Mouse (Mus musculus): Measurements from ENCODE around the gene Traf4. TPM values are rescaled to one million over a fixed set of nuclear protein-coding genes. Genes with fewer than 3 reads are reported as not detected.

Gene Traf4
- polyA plus RNA-seq (2014; fragmentation: Illumina TruSeq; extraction: RNeasy Lipid Tissue Mini Kit (QIAGEN cat#74804); ENCODE audit: low replicate concordance): 1.4 TPM

GRCm38 (mm10) chr11:78164924-78165760 lies at the start of gene Traf4:
Traf4 (minus strand) TSS chr11:78165589.

DNA sequence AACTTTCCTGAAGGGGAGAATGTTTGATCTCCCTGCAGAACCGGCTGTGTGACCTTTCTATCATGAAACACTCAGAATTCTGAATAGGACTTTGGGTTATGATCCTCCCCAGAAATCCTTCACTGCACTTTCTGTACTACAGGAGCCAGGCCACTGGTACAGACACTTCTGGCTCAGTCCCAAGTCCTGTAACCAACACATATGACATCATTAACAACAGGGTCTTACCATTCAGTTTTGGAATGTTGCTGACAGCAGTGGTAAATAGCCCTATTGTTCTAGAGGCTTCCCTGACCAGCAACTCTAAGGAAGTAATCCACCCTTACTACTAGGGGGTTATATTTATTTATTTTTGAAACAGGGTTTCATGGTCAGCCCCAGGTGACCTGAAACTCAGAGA lies 27.7 kb upstream of the Traf4 start, which contains the start of gene Proca1:
Proca1 (plus strand) TSS at position 280 of the 400 bp plus-strand sequence.

DNA sequence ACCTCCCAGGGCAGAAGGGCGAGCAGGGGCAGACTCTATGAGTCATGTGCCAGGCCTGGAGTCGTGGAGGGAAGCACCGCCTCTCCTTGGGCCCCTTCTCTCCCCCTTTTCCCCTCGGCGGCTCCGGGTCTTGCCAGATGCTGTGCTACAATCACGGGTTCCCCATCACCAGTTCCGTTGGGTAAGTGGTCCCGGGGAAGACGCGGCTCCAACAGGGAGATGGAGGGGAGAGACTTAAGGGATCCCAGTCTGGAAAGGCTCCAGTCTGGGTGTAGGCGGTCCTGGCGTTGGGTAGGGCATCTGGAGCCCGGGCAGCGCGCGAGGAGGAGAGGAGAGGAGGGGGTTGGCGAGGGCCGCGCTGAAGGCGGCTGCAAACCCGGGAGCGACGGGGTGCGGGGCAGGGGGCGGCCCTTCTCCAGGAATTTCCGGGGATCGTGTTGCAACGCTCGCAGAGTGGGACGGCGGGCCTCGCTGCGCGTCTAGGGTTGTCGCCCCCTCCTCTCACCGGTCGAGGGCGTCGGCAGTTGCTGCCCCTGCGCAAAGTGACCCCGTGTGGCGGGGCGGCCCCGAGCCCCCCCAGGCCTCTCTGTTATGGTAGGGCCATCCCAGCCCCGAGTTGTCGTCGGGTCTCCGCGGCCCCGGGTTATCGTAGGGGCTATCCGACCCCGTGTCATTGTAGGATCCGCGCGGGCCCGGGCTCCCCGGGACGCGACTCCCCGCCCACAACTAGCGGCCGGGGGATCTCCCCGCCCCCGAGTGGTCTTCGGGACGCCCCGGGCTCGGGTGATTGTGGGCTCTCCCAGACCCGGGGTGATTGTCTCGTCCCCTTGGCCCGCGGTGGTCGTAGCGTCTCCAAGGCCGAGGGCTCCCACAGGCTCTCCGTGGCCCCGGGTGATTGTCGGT lies 23.2 kb upstream of the Traf4 start, which contains the start of gene Rab34:
Rab34 (plus strand) TSS at position 100 of the 903 bp plus-strand sequence.

GRCm38 (mm10) chr11:78182961-78183844 lies 17.8 kb upstream of the Traf4 start, which contains the start of gene Rpl23a:
Rpl23a (minus strand) TSS chr11:78183584.

DNA sequence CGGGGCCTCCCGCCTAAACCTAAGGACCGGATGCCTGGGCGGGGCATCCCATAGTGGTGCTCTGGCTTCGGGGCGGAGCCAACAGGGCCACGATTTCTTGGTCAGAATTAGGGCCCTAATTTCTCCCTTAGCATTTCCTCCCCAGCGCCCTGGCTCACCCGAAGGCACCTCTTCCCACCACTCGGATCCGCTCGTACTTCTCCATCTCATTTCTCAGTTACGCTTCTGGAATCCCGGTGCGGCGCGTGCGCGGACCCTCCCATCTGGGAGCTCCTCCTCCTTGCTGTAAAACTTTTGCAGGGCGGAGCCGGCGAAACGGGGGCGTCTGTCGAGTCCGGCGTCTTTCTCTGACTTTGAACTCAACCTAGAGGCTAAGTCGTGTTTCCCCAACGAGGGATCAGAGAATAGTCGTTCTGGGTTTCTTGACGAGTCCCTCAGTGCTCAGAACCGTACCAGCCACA lies 11.0 kb upstream of the Traf4 start, which contains the start of the genes Nek8 and Tlcd1:
Nek8 (minus strand) TSS at position 274 of the 461 bp plus-strand sequence.
Tlcd1 (plus strand) TSS at position 310 of the 461 bp plus-strand sequence.

Other genes with a start within 250 kb of the Traf4 start
- not detected for gene Sez6, start 234.8 kb downstream of the Traf4 start, polyA plus RNA-seq (2014; fragmentation: Illumina TruSeq; extraction: RNeasy Lipid Tissue Mini Kit (QIAGEN cat#74804); ENCODE audit: low replicate concordance)
- 12.8 TPM for gene Phf12, start 182.8 kb downstream of the Traf4 start, polyA plus RNA-seq (2014; fragmentation: Illumina TruSeq; extraction: RNeasy Lipid Tissue Mini Kit (QIAGEN cat#74804); ENCODE audit: low replicate concordance)
- gene Dhrs13, start 133.3 kb downstream of the Traf4 start, polyA plus RNA-seq (2014; fragmentation: Illumina TruSeq; extraction: RNeasy Lipid Tissue Mini Kit (QIAGEN cat#74804); ENCODE audit: low replicate concordance): 1.0 TPM
- gene Flot2, start 127.7 kb downstream of the Traf4 start, polyA plus RNA-seq (2014; fragmentation: Illumina TruSeq; extraction: RNeasy Lipid Tissue Mini Kit (QIAGEN cat#74804); ENCODE audit: low replicate concordance): 0.37 TPM
- gene Eral1, start 85.2 kb downstream of the Traf4 start, polyA plus RNA-seq (2014; fragmentation: Illumina TruSeq; extraction: RNeasy Lipid Tissue Mini Kit (QIAGEN cat#74804); ENCODE audit: low replicate concordance): 2.7 TPM
- 7.3 TPM for gene Fam222b, start 70.9 kb downstream of the Traf4 start, polyA plus RNA-seq (2014; fragmentation: Illumina TruSeq; extraction: RNeasy Lipid Tissue Mini Kit (QIAGEN cat#74804); ENCODE audit: low replicate concordance)
- 0.97 TPM for gene Nek8, start 11.1 kb upstream of the Traf4 start, polyA plus RNA-seq (2014; fragmentation: Illumina TruSeq; extraction: RNeasy Lipid Tissue Mini Kit (QIAGEN cat#74804); ENCODE audit: low replicate concordance)
- gene Tlcd1, start 11.1 kb upstream of the Traf4 start, polyA plus RNA-seq (2014; fragmentation: Illumina TruSeq; extraction: RNeasy Lipid Tissue Mini Kit (QIAGEN cat#74804); ENCODE audit: low replicate concordance): 5.6 TPM
- 432 TPM for gene Rpl23a, start 18.0 kb upstream of the Traf4 start, polyA plus RNA-seq (2014; fragmentation: Illumina TruSeq; extraction: RNeasy Lipid Tissue Mini Kit (QIAGEN cat#74804); ENCODE audit: low replicate concordance)
- 0.93 TPM for gene Rab34, start 22.8 kb upstream of the Traf4 start, polyA plus RNA-seq (2014; fragmentation: Illumina TruSeq; extraction: RNeasy Lipid Tissue Mini Kit (QIAGEN cat#74804); ENCODE audit: low replicate concordance)
- 0.89 TPM for gene Proca1, start 27.8 kb upstream of the Traf4 start, polyA plus RNA-seq (2014; fragmentation: Illumina TruSeq; extraction: RNeasy Lipid Tissue Mini Kit (QIAGEN cat#74804); ENCODE audit: low replicate concordance)
- 15.0 TPM for gene Sdf2, start 80.2 kb upstream of the Traf4 start, polyA plus RNA-seq (2014; fragmentation: Illumina TruSeq; extraction: RNeasy Lipid Tissue Mini Kit (QIAGEN cat#74804); ENCODE audit: low replicate concordance)
- 7.2 TPM for gene Supt6, start 80.4 kb upstream of the Traf4 start, polyA plus RNA-seq (2014; fragmentation: Illumina TruSeq; extraction: RNeasy Lipid Tissue Mini Kit (QIAGEN cat#74804); ENCODE audit: low replicate concordance)
- gene 2610507B11Rik, start 96.2 kb upstream of the Traf4 start, polyA plus RNA-seq (2014; fragmentation: Illumina TruSeq; extraction: RNeasy Lipid Tissue Mini Kit (QIAGEN cat#74804); ENCODE audit: low replicate concordance): 55.5 TPM
- 1.5 TPM for gene BC030499, start 125.3 kb upstream of the Traf4 start, polyA plus RNA-seq (2014; fragmentation: Illumina TruSeq; extraction: RNeasy Lipid Tissue Mini Kit (QIAGEN cat#74804); ENCODE audit: low replicate concordance)
- 8.9 TPM for gene Spag5, start 135.9 kb upstream of the Traf4 start, polyA plus RNA-seq (2014; fragmentation: Illumina TruSeq; extraction: RNeasy Lipid Tissue Mini Kit (QIAGEN cat#74804); ENCODE audit: low replicate concordance)
- gene Aldoc, start 157.4 kb upstream of the Traf4 start, polyA plus RNA-seq (2014; fragmentation: Illumina TruSeq; extraction: RNeasy Lipid Tissue Mini Kit (QIAGEN cat#74804); ENCODE audit: low replicate concordance): 3.8 TPM
- gene Pigs, start 162.8 kb upstream of the Traf4 start, polyA plus RNA-seq (2014; fragmentation: Illumina TruSeq; extraction: RNeasy Lipid Tissue Mini Kit (QIAGEN cat#74804); ENCODE audit: low replicate concordance): 1.9 TPM
- gene Unc119, start 177.9 kb upstream of the Traf4 start, polyA plus RNA-seq (2014; fragmentation: Illumina TruSeq; extraction: RNeasy Lipid Tissue Mini Kit (QIAGEN cat#74804); ENCODE audit: low replicate concordance): not detected
- gene Foxn1, start 221.0 kb upstream of the Traf4 start, polyA plus RNA-seq (2014; fragmentation: Illumina TruSeq; extraction: RNeasy Lipid Tissue Mini Kit (QIAGEN cat#74804); ENCODE audit: low replicate concordance): not detected

Measured in small intestine, adult 10 weeks (tissue).